In the genomic region with DNA sequence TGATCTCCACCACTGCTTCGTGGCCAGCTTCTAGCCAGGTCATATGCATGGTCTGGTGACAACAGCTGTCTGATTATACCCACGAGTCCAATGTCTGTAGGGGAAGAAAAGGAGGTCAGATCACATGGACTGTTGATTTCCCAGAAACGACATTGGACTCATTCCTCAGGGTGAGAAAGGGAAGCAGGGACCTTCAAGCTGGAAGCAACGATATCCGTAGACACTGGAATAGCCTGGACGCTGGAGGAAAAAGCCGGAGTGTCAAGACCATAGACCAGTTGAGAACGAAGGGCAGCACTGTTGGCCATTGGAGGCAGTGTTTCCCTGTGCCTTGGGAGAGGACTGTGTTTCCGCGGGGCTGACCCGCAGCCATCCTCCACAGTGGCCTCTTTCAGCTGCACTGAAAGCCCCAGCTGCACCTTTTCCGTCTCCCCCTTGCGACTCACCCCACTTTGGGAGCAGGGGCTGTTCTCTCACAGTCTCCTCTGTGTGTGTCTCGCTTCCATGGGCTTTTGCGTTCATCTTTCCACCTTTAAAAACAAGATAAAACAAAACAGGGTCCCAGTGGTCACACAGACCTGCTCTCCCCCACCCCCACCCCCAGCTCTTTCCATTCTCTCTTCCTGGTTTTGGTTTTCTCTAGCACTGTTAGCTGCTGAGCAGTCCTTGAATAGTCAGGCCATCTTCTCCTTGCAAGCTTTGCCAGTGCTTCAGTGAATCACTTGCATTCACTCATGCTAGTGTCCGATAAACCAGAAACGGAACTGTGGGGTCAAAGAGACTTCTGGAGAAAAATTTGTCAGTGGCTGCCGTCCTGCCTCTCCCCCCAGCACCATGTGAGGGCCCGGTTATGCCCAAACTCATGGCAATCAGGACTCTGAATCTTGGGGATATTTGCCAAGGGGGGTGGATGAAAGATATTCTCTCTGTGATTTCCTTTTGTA, we compare ENCODE assay signal across 9 mouse cellular contexts. TPM values are rescaled to one million over a fixed set of nuclear protein-coding genes. Genes with fewer than 3 reads are reported as not detected.
DNase-seq lines count a peak whose midpoint lies in the region; ATAC-seq and TF ChIP-seq lines count a peak whose summit lies in the region.
"Had no signal": no experiment of that assay in that cellular context is flagged by ENCODE, and none has a peak within 500 bp of the region (broad histone marks: within the 10 kb centered on the region; RNA-seq: fewer than 3 reads in every experiment).

No protein-coding gene starts in this region.

- H3K4me3 ChIP-seq in cortical plate, adult 2 months (ENCODE audit: insufficient read depth, low read length): no peak overlapping the region
- no peak overlapping the region for H3K4me3 ChIP-seq in heart, postnatal 0 days (ENCODE audit: low read depth, low read length)
- no peak overlapping the region for H3K4me3 ChIP-seq in liver, embryonic 11.5 days (ENCODE audit: low read depth, low read length)
- H3K4me3 ChIP-seq in olfactory bulb, adult 2 months (ENCODE audit: insufficient read depth, low read depth, low read length): no peak overlapping the region
- H3K4me3 ChIP-seq: limb, embryonic 15.5 days had no signal

- peak; percentile 38 to 48 for DNase-seq in cerebellum, postnatal 14 days
- DNase-seq in cerebellum, adult 11-12 months: no peak
- DNase-seq in heart, postnatal 0 days (ENCODE audit: low spot score): peak; percentile 26
- DNase-seq in liver, embryonic 11.5 days (ENCODE audit: low spot score): no peak
- DNase-seq in natural killer cell, adult 2 months (ENCODE audit: low spot score in 2 of 2): no peak
- no peak for DNase-seq in right cerebral cortex, adult 2 months (ENCODE audit: low spot score in 2 of 2)

- H3K4me1 ChIP-seq in cortical plate, adult 2 months (ENCODE audit: control insufficient read depth, insufficient read depth, low read length): peaks cover 34% of the 10 kb centered on the region
- peaks cover 26% of the 10 kb centered on the region for H3K4me1 ChIP-seq in heart, postnatal 0 days (ENCODE audit: control insufficient read depth, insufficient read depth)
- H3K4me1 ChIP-seq in liver, embryonic 11.5 days (replicated peaks; ENCODE audit: control insufficient read depth, insufficient read depth, low read length): peaks cover 57% of the 10 kb centered on the region
- H3K4me1 ChIP-seq in olfactory bulb, adult 2 months (ENCODE audit: control insufficient read depth, insufficient read depth, low read length): peaks cover 43% of the 10 kb centered on the region

- ATAC-seq in heart, postnatal 0 days (ENCODE audit: insufficient read depth, low read depth): peak; percentile 71
- no peak for ATAC-seq in liver, embryonic 11.5 days (replicated peaks; ENCODE audit: low FRiP score)

- no peak overlapping the region; the same call in 1 of the 2 replicates for H3K9ac ChIP-seq in heart, postnatal 0 days (replicated peaks; ENCODE audit: low read depth, low read length)
- H3K9ac ChIP-seq in liver, embryonic 11.5 days (ENCODE audit: low read depth, low read length): peak overlapping the region; percentile 18; the same call in 1 of the 2 replicates
- H3K9ac ChIP-seq: limb, embryonic 15.5 days had no signal

- peak; percentile 22; the same call in 1 of the 2 replicates for TF ChIP-seq CTCF in cortical plate, adult 2 months (IDR thresholded peaks at IDR 0.05; ENCODE audit: extremely low read depth, insufficient read depth, low read length)
- peak; percentile 41 for TF ChIP-seq CTCF in heart, postnatal 0 days (IDR thresholded peaks at IDR 0.05; ENCODE audit: low read depth)
- TF ChIP-seq CTCF in olfactory bulb, adult 2 months (IDR thresholded peaks at IDR 0.05; ENCODE audit: insufficient read depth, low read depth, low read length): no peak

- H3K9me3 ChIP-seq in heart, postnatal 0 days (replicated peaks; ENCODE audit: control insufficient read depth, low read length): no peaks in the 10 kb centered on the region
- H3K9me3 ChIP-seq in liver, embryonic 11.5 days (ENCODE audit: control insufficient read depth, low read length): no peaks in the 10 kb centered on the region
- H3K9me3 ChIP-seq: limb, embryonic 15.5 days had no signal

- no peak for TF ChIP-seq POLR2A in cortical plate, adult 2 months (IDR thresholded peaks at IDR 0.05; ENCODE audit: extremely low read depth, insufficient read depth, low read length)
- TF ChIP-seq POLR2A in olfactory bulb, adult 2 months (IDR thresholded peaks at IDR 0.05; ENCODE audit: insufficient read depth, low read depth, low read length): no peak

- 0 out of 2 replicates have a peak overlapping the region, but pooled peaks have one; percentile 11 for H3K4me2 ChIP-seq in heart, postnatal 0 days (ENCODE audit: low read depth, low read length)
- H3K4me2 ChIP-seq in liver, embryonic 11.5 days: no peak overlapping the region
- H3K4me2 ChIP-seq: limb, embryonic 15.5 days had no signal

- no peaks in the 10 kb centered on the region for H3K27me3 ChIP-seq in heart, postnatal 0 days (ENCODE audit: control insufficient read depth, insufficient read depth, low read length)
- H3K27me3 ChIP-seq in liver, embryonic 11.5 days (replicated peaks; ENCODE audit: control insufficient read depth, insufficient read depth, low read length): no peaks in the 10 kb centered on the region
- H3K27me3 ChIP-seq: limb, embryonic 15.5 days had no signal

- 40% methylated on average over 19 of the region's 19 CpGs for WGBS in heart, postnatal 0 days
- WGBS in liver, embryonic 11.5 days: 53% methylated on average over 19 of the region's 19 CpGs
- 51% methylated on average over 19 of the region's 19 CpGs for WGBS in olfactory bulb, adult 2 months

- H3K27ac ChIP-seq in cortical plate, adult 2 months (ENCODE audit: insufficient read depth, low read length): peak overlapping the region; percentile 68
- H3K27ac ChIP-seq in heart, postnatal 0 days (ENCODE audit: low read depth): peak overlapping the region; percentile 20; the same call in 1 of the 2 replicates
- H3K27ac ChIP-seq in liver, embryonic 11.5 days (ENCODE audit: low read depth, low read length): peak overlapping the region; percentile 68; the same call in 1 of the 2 replicates
- peak overlapping the region; percentile 7; the same call in 1 of the 2 replicates for H3K27ac ChIP-seq in olfactory bulb, adult 2 months (ENCODE audit: insufficient read depth, low read depth, low read length)
- H3K27ac ChIP-seq: limb, embryonic 15.5 days had no signal

- no peak for TF ChIP-seq EP300 in heart, postnatal 0 days (IDR thresholded peaks at IDR 0.05; ENCODE audit: low read depth)

- H3K36me3 ChIP-seq in heart, postnatal 0 days (replicated peaks; ENCODE audit: control insufficient read depth, insufficient read depth, low read length): no peaks in the 10 kb centered on the region
- H3K36me3 ChIP-seq in liver, embryonic 11.5 days (ENCODE audit: control insufficient read depth, insufficient read depth, low read length): no peaks in the 10 kb centered on the region
- H3K36me3 ChIP-seq: limb, embryonic 15.5 days had no signal

RNA-seq across cellular contexts. Expression of gene Abhd2, which starts 36.5 kb away (rescaled TPM):
- polyA plus RNA-seq in cortical plate, adult 2 months (2012; rRNA removed): 43.1 and 43.5 TPM in 2 replicates
- total RNA-seq in heart, postnatal 0 days (2014; rRNA removed; ENCODE audit: low replicate concordance): 14.5 and 16.6 TPM in 2 replicates
- polyA plus RNA-seq in heart, postnatal 0 days (2015; fragmentation: Nextera tagmentation; extraction: Ambion mirVana): 3.4 and 4.2 TPM in 2 replicates
- 11.5 and 13.4 TPM in 2 replicates for polyA plus RNA-seq in liver, embryonic 11.5 days (2014; fragmentation: Nextera tagmentation; extraction: Ambion mirVana)
- polyA plus RNA-seq in olfactory bulb, adult 2 months (2012; ENCODE audit: insufficient read depth, insufficient read length, low replicate concordance, missing spikeins): not detected in 2 replicates

Comparison
In these comparisons a context has a peak if more than half of its experiments do, and no peak if none do; other contexts are left out.
1. DNase-seq: peak in cerebellum, postnatal 14 days (2 of 2) and heart, postnatal 0 days (single experiment); none in cerebellum, adult 11-12 months (single experiment), liver, embryonic 11.5 days (single experiment), natural killer cell, adult 2 months (0 of 2) and right cerebral cortex, adult 2 months (0 of 2).
2. H3K27ac ChIP-seq: peak in every context shown above with its lines; median percentile 68 in cortical plate, adult 2 months; 68 in liver, embryonic 11.5 days; 20 in heart, postnatal 0 days; 7 in olfactory bulb, adult 2 months.